Mouse (Mus musculus) bone marrow, adult 2 months (tissue): ENCODE results near the gene Tyrobp. TPM values are rescaled to one million over a fixed set of nuclear protein-coding genes. Genes with fewer than 3 reads are reported as not detected.

Experiments
- H3K27ac ChIP-seq: fragments of 200-500 bp; 2 replicates; pipeline ENCODE4 v1.5.1; 2012; ENCODE audit warnings: low read depth, mild to moderate bottlenecking, control low read depth, inconsistent platforms, low read length; ENCODE audit not compliant: control insufficient read depth, poor library complexity, insufficient read depth
- H3K4me1 ChIP-seq: fragments of 200-500 bp; 2 replicates; pipeline ENCODE4 v1.6.1; 2011; ENCODE audit warnings: low read length; ENCODE audit not compliant: control insufficient read depth, insufficient read depth
- H3K4me3 ChIP-seq: fragments of 200-500 bp; replicated peaks from 2 replicates; pipeline ENCODE3; 2011; ENCODE audit warnings: mild to moderate bottlenecking, low read depth, low read length, control low read depth; ENCODE audit not compliant: control insufficient read depth
- CTCF ChIP-seq: fragments of 200-500 bp; IDR thresholded peaks from 2 replicates; pipeline ENCODE4 v1.5.1; 2011; ENCODE audit warnings: low read length, control low read depth; ENCODE audit not compliant: control insufficient read depth, insufficient read depth
- POLR2A ChIP-seq: fragments of 200-500 bp; IDR thresholded peaks from 2 replicates; pipeline ENCODE4 v1.6.1; 2011; ENCODE audit warnings: low read depth, mild to moderate bottlenecking, control low read depth, low read length, borderline replicate concordance; ENCODE audit not compliant: control insufficient read depth
- WGBS: fragments of 180-500 bp; shearing (Covaris S2); methylation state at CpG from one replicate; pipeline ENCODE4 v1.1.7; 2018; 5-methylcytosine and 5-hydroxymethylcytosine counted together
- polyA plus RNA-seq: library from polyadenylated mRNA; stranded (reverse); fragments of >200 nt; gene quantifications from 2 replicates; pipeline ENCODE4 v1.2.4, GENCODE M21; 2011; ENCODE audit warnings: low replicate concordance; ENCODE audit not compliant: missing spikeins, insufficient read depth, insufficient read length

Tyrobp gene
- polyA plus RNA-seq, 1 experiment, result 433 TPM

DNA sequence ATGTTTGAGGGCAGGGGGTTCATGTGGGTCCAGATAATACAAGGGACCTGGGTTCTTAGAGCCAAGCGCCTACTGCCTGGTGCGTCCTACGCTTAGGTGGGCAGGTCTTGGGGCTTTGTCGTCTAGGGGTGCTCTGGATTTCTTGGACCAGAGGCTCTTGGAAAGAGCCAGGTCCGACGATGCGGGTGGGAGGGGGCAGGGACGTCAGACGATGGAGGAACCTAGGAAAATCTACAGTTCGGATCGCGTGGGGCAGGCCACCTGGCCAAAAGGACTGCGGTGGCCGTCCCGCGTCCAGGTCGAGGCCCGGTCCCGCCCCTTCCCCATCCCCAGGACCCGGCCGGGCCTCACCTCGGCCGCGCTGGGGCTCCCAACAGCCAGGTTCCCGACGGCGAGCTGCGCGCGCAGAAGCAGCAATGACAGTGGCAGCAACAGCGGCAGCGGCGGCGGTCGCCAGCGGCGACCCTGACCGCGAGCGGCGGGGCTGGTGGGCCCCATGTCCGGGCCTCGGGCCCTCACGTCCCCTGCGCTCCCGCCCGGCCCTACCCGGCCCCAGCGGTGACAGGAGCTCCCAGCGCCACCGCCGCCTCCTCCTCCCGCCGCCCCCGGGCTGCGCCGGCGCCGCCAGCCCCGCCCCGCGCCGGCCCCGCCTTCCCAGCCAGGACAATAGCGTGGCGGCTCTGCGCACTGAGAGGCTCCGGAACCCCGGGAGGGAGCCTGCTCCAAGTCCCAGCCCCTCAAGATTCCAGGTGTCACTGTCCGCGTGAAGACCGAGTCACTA is 31.6 kb downstream of the Tyrobp start, which contains the start of gene Aplp1:
TSS of gene Aplp1 (minus strand) at position 565 of the 781 bp plus-strand sequence.
- Histone ChIP-seq H3K4me3 (no peak within 1 kb of the TSS), H3K4me1 (no peaks in the 10 kb centered on the region), H3K27ac (no peak within 1 kb of the TSS)
- WGBS, result 1% methylated on average over 71 of the region's 72 CpGs
- TF ChIP-seq CTCF (no peak), POLR2A (no peak)

- 72% methylated on average over 7 of the region's 7 CpGs for WGBS
- no peak overlapping the region for H3K4me3 ChIP-seq
- TF ChIP-seq POLR2A (no peak), CTCF (no peak)
- H3K4me1 ChIP-seq, result peaks cover 1% of the 10 kb centered on the region; the same call in 1 of the 2 replicates
- H3K27ac ChIP-seq, result no peak overlapping the region
These were observed 36.7 kb downstream of the Tyrobp start for GRCm38 (mm10) chr7:30450241-30450640.

DNA sequence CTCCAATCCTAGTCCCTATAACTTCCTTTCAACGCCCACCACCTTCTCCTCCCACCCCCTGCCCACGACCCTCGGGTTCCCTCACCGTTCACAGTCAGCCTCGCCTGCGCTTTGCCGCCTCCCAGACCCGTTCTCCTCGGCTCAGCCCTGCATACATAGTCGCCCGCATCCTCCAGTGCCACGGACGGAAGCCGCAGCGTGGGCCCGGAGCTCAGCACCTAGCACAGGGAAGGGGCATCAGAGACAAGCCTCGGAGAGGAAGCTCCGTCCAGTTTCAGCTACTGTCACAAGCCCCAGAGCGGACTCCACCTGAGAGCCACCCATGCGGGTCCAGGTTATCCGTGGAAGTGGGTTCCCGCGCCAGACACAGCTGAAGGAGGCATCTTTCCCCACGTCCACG is 39.8 kb downstream of the Tyrobp start:
- H3K27ac ChIP-seq, result no peak overlapping the region
- H3K4me3 ChIP-seq, result no peak overlapping the region
- 14% methylated on average over 25 of the region's 25 CpGs for WGBS
- TF ChIP-seq POLR2A (no peak), CTCF (no peak)
- peaks cover 1% of the 10 kb centered on the region; the same call in 1 of the 2 replicates for H3K4me1 ChIP-seq

GRCm38 (mm10) chr7:30453766-30454165 is 40.2 kb downstream of the Tyrobp start:
- TF ChIP-seq POLR2A (no peak), CTCF (no peak)
- no peak overlapping the region for H3K4me3 ChIP-seq
- 2% methylated on average over 25 of the region's 25 CpGs for WGBS

DNA sequence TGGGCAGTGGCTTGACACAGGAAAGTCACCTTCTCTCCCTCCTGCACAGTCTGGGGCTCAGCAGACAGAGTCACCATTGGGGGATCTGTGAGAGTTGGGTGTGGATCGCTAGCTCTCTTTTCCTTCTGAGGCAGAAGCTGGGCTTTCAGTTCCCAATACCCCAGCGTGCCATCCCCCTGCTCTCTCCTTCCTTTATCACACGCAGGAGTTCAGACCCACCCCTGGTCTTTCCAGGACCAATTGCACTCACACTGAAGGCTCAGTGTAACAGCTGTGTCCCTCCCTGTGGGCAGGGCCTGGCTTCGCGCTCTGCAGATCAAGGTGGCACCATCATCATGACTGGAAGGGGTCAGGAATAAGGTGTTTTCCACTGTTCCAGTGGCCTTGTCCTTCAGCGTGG is 40.7 kb downstream of the Tyrobp start:
- H3K27ac ChIP-seq, result no peak overlapping the region
- no peak overlapping the region for H3K4me3 ChIP-seq
- TF ChIP-seq POLR2A (no peak), CTCF (no peak)
- H3K4me1 ChIP-seq, result peaks cover 1% of the 10 kb centered on the region; the same call in 1 of the 2 replicates
- WGBS, result 13% methylated on average over 6 of the region's 6 CpGs

More at GRCm38 (mm10) chr7:30453766-30454165, 40.2 kb downstream of the Tyrobp start:
- Histone ChIP-seq H3K27ac (no peak overlapping the region), H3K4me1 (peaks cover 1% of the 10 kb centered on the region; the same call in 1 of the 2 replicates)

DNA sequence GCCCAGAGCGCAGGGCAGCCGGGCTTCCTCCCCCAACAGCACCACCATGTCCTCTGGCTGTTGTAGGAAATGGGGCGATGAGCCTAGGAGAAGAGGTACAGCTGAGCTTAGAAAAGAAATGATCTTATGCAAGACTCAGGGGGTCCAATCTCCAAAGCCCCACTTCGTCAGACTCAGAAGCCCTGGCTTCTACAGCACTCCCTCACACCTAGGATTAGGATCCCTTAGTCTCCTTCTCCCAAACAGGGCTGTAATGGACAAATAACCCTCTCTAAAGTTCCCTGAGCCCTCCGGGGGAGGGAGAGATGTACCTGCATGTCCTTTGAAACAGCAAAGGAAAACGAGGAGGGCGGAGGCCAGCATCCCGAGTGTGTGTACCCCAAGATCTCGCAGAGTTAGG is 42.9 kb downstream of the Tyrobp start:
- TF ChIP-seq CTCF, result no peak
- no peak for TF ChIP-seq POLR2A
- WGBS, result 5% methylated on average over 9 of the region's 9 CpGs

GRCm38 (mm10) chr7:30456911-30457628 is 43.5 kb downstream of the Tyrobp start:
- no peak overlapping the region for H3K4me3 ChIP-seq
- H3K27ac ChIP-seq, result no peak overlapping the region
- H3K4me1 ChIP-seq, result peaks cover 1% of the 10 kb centered on the region; the same call in 1 of the 2 replicates
- TF ChIP-seq CTCF (no peak), POLR2A (no peak)
- WGBS, result 6% methylated on average over 31 of the region's 31 CpGs

More for the DNA sequence above, 42.9 kb downstream of the Tyrobp start:
- Histone ChIP-seq H3K4me3 (no peak overlapping the region), H3K4me1 (peaks cover 1% of the 10 kb centered on the region; the same call in 1 of the 2 replicates), H3K27ac (no peak overlapping the region)
